Mouse (Mus musculus) embryonic facial prominence, embryonic 12.5 days (tissue): ENCODE measurements around the gene Sh3bp5l. TPM values are rescaled to one million over a fixed set of nuclear protein-coding genes. Genes with fewer than 3 reads are reported as not detected.

ENCODE experiments used
- polyA plus RNA-seq: library from polyadenylated mRNA; unstranded; fragments of >200 nt; fragmentation: Nextera tagmentation; extraction: Ambion mirVana; gene quantifications from 2 replicates; pipeline ENCODE4 v1.2.1, GENCODE M21; 2016

Gene Sh3bp5l
- polyA plus RNA-seq, 1 experiment from 2014 or later = 38.2 TPM

Other genes with a start within 250 kb of the Sh3bp5l start
- not detected in 2 replicates for gene Gm12248, start 237.6 kb upstream of the Sh3bp5l start, polyA plus RNA-seq
- 103 TPM in 2 replicates for gene Cnot8, start 226.6 kb upstream of the Sh3bp5l start, polyA plus RNA-seq
- gene Gemin5, start 162.2 kb upstream of the Sh3bp5l start, polyA plus RNA-seq = 25.6 and 29.8 TPM in 2 replicates
- gene Mrpl22, start 159.1 kb upstream of the Sh3bp5l start, polyA plus RNA-seq = 125 and 126 TPM in 2 replicates
- gene Igtp, start 131.2 kb upstream of the Sh3bp5l start, polyA plus RNA-seq = 2.7 and 2.9 TPM in 2 replicates
- 0.56 and 1.2 TPM in 2 replicates for gene Irgm2, start 131.1 kb upstream of the Sh3bp5l start, polyA plus RNA-seq
- gene 4930438A08Rik, start 55.9 kb upstream of the Sh3bp5l start, polyA plus RNA-seq = 0.08 TPM in 1 of 2 replicates, not detected in the other
- gene Zfp692, start 23.7 kb upstream of the Sh3bp5l start, polyA plus RNA-seq = 27.4 and 29.7 TPM in 2 replicates
- gene Zfp672, start 385 bp upstream of the Sh3bp5l start, polyA plus RNA-seq = 38.7 and 40.8 TPM in 2 replicates
- not detected in 2 replicates for gene Lypd8, start 48.3 kb downstream of the Sh3bp5l start, polyA plus RNA-seq
- gene 1810065E05Rik, start 90.4 kb downstream of the Sh3bp5l start, polyA plus RNA-seq = not detected in 2 replicates
- not detected in 2 replicates for gene Gm12253, start 101.8 kb downstream of the Sh3bp5l start, polyA plus RNA-seq
- gene Lypd9, start 122.2 kb downstream of the Sh3bp5l start, polyA plus RNA-seq = not detected in 2 replicates
- not detected in 2 replicates for gene Olfr30, start 131.5 kb downstream of the Sh3bp5l start, polyA plus RNA-seq
- gene Olfr332, start 161.8 kb downstream of the Sh3bp5l start, polyA plus RNA-seq = not detected in 2 replicates
- not detected in 2 replicates for gene Olfr331, start 171.8 kb downstream of the Sh3bp5l start, polyA plus RNA-seq
- not detected in 2 replicates for gene Olfr330, start 204.1 kb downstream of the Sh3bp5l start, polyA plus RNA-seq
- not detected in 2 replicates for gene Olfr329-ps, start 215.7 kb downstream of the Sh3bp5l start, polyA plus RNA-seq
- 0.08 TPM in 1 of 2 replicates, not detected in the other for gene Olfr328, start 224.9 kb downstream of the Sh3bp5l start, polyA plus RNA-seq
- gene Olfr224, start 239.8 kb downstream of the Sh3bp5l start, polyA plus RNA-seq = not detected in 2 replicates
- gene Olfr325, start 247.0 kb downstream of the Sh3bp5l start, polyA plus RNA-seq = not detected in 2 replicates